Mouse (Mus musculus): ENCODE results near the gene Smg1. TPM values are rescaled to one million over a fixed set of nuclear protein-coding genes. Genes with fewer than 3 reads are reported as not detected.

The Smg1 gene
- total and polyA plus RNA-seq, 3 experiments, result 19.9 to 121 (median 53.5) TPM

DNA sequence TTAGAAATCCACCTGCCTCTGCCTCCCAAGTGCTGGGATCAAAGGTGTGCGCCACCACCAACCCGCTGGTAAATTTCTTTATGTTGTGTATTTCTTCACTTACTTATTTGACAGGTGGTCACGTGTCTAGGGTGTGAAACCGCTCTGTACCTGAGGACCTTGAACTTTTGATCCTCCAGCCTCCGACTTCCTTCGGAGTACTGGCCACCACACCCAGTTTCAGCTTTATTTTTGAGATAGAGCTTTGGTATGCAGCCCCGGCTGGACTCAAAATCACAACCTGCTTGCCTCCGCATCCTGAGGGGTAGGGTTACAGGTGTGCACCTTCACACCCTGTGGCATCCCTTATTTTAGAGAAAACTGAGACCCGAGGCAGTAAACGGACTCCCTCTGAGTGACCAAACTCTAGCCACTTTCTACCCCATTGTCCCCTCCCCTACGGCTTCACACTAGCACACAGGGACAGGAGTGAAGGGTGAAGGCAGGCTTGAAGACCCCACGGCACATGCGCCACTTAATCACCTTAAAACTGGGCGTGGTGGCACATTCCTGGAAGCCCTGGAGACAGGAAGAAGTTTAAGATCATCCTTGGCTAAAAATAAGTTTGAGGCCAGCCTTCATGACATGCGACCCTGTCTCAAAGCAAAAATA is 33.3 kb upstream of the Smg1 start:
- no peaks in the 10 kb centered on the region for H3K36me3 ChIP-seq (replicated peaks)
- peaks cover 31% of the 10 kb centered on the region for H3K4me1 ChIP-seq (ENCODE audit: insufficient read depth, low read depth, low read length)
- no peak for DNase-seq (ENCODE audit: low spot score)
- no peak for ATAC-seq (ENCODE audit: extremely low read depth, insufficient number of reproducible peaks, low FRiP score, poor library complexity, severe bottlenecking)
- TF ChIP-seq GATA2 (IDR thresholded peaks at IDR 0.05; ENCODE audit: borderline replicate concordance, low read depth, low read length), result no peak
- TF ChIP-seq TAL1 (conservative IDR thresholded peaks at IDR 0.05; ENCODE audit: low read depth, low read length), result no peak
- no peak for TF ChIP-seq CTCF (IDR thresholded peaks at IDR 0.05; ENCODE audit: low read depth, low read length)
- TF ChIP-seq GATA1 (IDR thresholded peaks at IDR 0.05; ENCODE audit: borderline replicate concordance, low read length), result no peak
- TF ChIP-seq POLR2AphosphoS5 (IDR thresholded peaks at IDR 0.05; ENCODE audit: insufficient replicate concordance, low read depth, low read length), result no peak
- H3K27me3 ChIP-seq (ENCODE audit: insufficient read depth, low read length), result 0 out of 2 replicates have a peak, but pooled peaks cover 9% of the 10 kb centered on the region
- no peak overlapping the region for H3K4me3 ChIP-seq (ENCODE audit: low read depth, low read length)
- H3K9me3 ChIP-seq (replicated peaks), result no peaks in the 10 kb centered on the region

DNA sequence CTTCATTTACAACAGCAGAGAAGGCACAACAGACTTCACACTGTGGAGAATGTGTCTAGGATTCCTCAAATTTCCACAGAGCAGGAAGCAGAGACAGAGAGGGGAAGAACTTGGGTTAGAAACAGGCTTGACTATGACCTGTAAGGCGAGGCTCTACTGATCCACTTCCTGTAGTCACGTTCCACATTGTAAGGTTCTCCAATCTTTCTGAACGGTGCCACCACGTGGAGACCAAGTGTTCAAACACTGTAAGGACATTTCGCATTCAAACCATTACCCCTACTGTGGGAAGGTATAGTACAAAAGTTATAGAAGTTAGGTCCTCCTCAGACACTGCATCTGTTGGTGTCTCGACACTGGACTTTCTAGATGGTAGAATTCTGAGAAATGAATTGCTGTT is 31.8 kb upstream of the Smg1 start:
- Histone ChIP-seq H3K4me3 (ENCODE audit: low read depth, low read length) (no peak overlapping the region), H3K36me3 (replicated peaks) (no peaks in the 10 kb centered on the region), H3K9me3 (replicated peaks) (no peaks in the 10 kb centered on the region), H3K4me1 (ENCODE audit: insufficient read depth, low read depth, low read length) (peaks cover 31% of the 10 kb centered on the region), H3K27me3 (ENCODE audit: insufficient read depth, low read length) (0 out of 2 replicates have a peak, but pooled peaks cover 9% of the 10 kb centered on the region)
- no peak for DNase-seq (ENCODE audit: low spot score)
- ATAC-seq (ENCODE audit: extremely low read depth, insufficient number of reproducible peaks, low FRiP score, poor library complexity, severe bottlenecking), result peak; percentile 83
- TF ChIP-seq GATA2 (IDR thresholded peaks at IDR 0.05; ENCODE audit: borderline replicate concordance, low read depth, low read length) (no peak), CTCF (IDR thresholded peaks at IDR 0.05; ENCODE audit: low read depth, low read length) (no peak), POLR2AphosphoS5 (IDR thresholded peaks at IDR 0.05; ENCODE audit: insufficient replicate concordance, low read depth, low read length) (no peak), TAL1 (conservative IDR thresholded peaks at IDR 0.05; ENCODE audit: low read depth, low read length) (no peak), GATA1 (IDR thresholded peaks at IDR 0.05; ENCODE audit: borderline replicate concordance, low read length) (no peak)

DNA sequence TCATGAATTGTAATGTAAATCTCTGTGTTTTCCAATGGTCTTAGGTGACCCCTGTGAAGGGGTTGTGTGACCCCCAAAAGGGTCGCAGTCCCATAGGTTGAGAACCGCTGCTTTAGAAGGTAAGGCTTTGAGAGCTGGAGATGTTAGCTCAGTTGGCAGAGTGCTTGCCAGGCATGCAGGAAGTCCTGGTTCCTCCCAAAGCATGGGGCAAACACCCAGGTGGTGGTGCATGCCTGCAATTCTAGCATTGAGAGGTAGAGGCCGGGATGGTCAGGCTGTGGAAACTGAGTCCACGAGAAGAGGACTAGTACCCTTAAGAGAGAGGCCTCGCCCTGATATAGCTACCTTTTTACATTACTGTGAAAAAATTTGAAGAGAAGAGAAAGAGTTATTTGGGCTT is 31.4 kb upstream of the Smg1 start:
- ATAC-seq (ENCODE audit: extremely low read depth, insufficient number of reproducible peaks, low FRiP score, poor library complexity, severe bottlenecking), result no peak
- Histone ChIP-seq H3K27me3 (ENCODE audit: insufficient read depth, low read length) (0 out of 2 replicates have a peak, but pooled peaks cover 9% of the 10 kb centered on the region), H3K9me3 (replicated peaks) (no peaks in the 10 kb centered on the region), H3K4me3 (ENCODE audit: low read depth, low read length) (no peak overlapping the region; the same call in 1 of the 2 replicates), H3K36me3 (replicated peaks) (no peaks in the 10 kb centered on the region), H3K4me1 (ENCODE audit: insufficient read depth, low read depth, low read length) (peaks cover 31% of the 10 kb centered on the region)
- no peak for DNase-seq (ENCODE audit: low spot score)
- TF ChIP-seq GATA1 (IDR thresholded peaks at IDR 0.05; ENCODE audit: borderline replicate concordance, low read length) (no peak), GATA2 (IDR thresholded peaks at IDR 0.05; ENCODE audit: borderline replicate concordance, low read depth, low read length) (no peak), TAL1 (conservative IDR thresholded peaks at IDR 0.05; ENCODE audit: low read depth, low read length) (no peak), POLR2AphosphoS5 (IDR thresholded peaks at IDR 0.05; ENCODE audit: insufficient replicate concordance, low read depth, low read length) (no peak), CTCF (IDR thresholded peaks at IDR 0.05; ENCODE audit: low read depth, low read length) (no peak)

DNA sequence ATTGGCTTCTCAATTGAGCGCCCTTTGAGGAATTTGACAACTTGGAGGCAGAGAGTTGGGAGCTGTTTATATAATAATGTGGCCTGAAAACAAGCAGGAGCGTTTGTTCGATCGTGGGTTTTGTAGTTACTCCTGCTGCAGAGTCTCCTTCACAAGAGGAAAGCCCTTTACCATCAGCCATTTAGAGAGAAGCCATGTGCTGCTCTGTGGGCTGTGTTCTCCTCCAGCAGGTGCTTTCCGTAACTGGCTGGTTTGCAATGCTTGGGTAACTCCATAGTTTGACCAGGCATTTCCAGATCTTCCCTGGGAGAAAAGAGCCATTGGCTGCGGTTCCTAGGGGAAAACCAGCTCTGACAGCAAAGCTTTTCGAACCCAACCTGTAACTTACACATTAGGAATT is 30.7 kb upstream of the Smg1 start:
- no peak for TF ChIP-seq GATA2 (IDR thresholded peaks at IDR 0.05; ENCODE audit: borderline replicate concordance, low read depth, low read length)
- no peak for TF ChIP-seq POLR2AphosphoS5 (IDR thresholded peaks at IDR 0.05; ENCODE audit: insufficient replicate concordance, low read depth, low read length)
- TF ChIP-seq CTCF (IDR thresholded peaks at IDR 0.05; ENCODE audit: low read depth, low read length), result no peak
- no peak for TF ChIP-seq GATA1 (IDR thresholded peaks at IDR 0.05; ENCODE audit: borderline replicate concordance, low read length)
- no peak for TF ChIP-seq TAL1 (conservative IDR thresholded peaks at IDR 0.05; ENCODE audit: low read depth, low read length)
- DNase-seq (ENCODE audit: low spot score) (no peak), ATAC-seq (ENCODE audit: extremely low read depth, insufficient number of reproducible peaks, low FRiP score, poor library complexity, severe bottlenecking) (no peak)
- Histone ChIP-seq H3K4me3 (ENCODE audit: low read depth, low read length) (no peak overlapping the region), H3K9me3 (replicated peaks) (no peaks in the 10 kb centered on the region), H3K27me3 (ENCODE audit: insufficient read depth, low read length) (0 out of 2 replicates have a peak, but pooled peaks cover 9% of the 10 kb centered on the region), H3K4me1 (ENCODE audit: insufficient read depth, low read depth, low read length) (peaks cover 29% of the 10 kb centered on the region), H3K36me3 (replicated peaks) (no peaks in the 10 kb centered on the region)

DNA sequence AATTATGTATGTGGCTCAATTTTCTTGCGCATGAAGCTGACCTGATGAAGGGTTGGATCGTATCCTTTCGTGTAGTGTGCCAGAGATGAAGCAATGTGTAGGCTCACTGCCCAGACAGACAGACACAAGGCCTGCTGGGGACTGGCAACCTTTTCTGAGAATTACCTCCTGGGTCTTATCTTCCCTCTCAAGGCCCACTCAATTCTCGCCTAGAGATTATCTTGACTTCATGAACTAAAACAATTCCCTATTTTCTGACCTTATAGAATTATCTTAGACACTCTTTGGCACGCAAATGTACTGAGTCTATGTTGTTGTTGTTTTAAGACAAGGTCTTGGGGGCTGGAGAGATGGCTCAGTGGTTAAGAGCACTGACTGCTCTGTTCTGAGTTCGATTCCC is 22.6 kb upstream of the Smg1 start:
- no peaks in the 10 kb centered on the region for H3K27me3 ChIP-seq (ENCODE audit: insufficient read depth, low read length)
- peak; percentile 6 for DNase-seq (ENCODE audit: low spot score)
- TF ChIP-seq TAL1 (conservative IDR thresholded peaks at IDR 0.05; ENCODE audit: low read depth, low read length) (peak; percentile 33), GATA1 (IDR thresholded peaks at IDR 0.05; ENCODE audit: borderline replicate concordance, low read length) (no peak)
- no peaks in the 10 kb centered on the region for H3K9me3 ChIP-seq (replicated peaks)
- no peak overlapping the region for H3K4me3 ChIP-seq (ENCODE audit: low read depth, low read length)
- H3K36me3 ChIP-seq (replicated peaks), result no peaks in the 10 kb centered on the region
- ATAC-seq (ENCODE audit: extremely low read depth, insufficient number of reproducible peaks, low FRiP score, poor library complexity, severe bottlenecking), result peak; percentile 45; the same call in 1 of the 2 replicates
- peaks cover 19% of the 10 kb centered on the region; the same call in 1 of the 2 replicates for H3K4me1 ChIP-seq (ENCODE audit: insufficient read depth, low read depth, low read length)

DNA sequence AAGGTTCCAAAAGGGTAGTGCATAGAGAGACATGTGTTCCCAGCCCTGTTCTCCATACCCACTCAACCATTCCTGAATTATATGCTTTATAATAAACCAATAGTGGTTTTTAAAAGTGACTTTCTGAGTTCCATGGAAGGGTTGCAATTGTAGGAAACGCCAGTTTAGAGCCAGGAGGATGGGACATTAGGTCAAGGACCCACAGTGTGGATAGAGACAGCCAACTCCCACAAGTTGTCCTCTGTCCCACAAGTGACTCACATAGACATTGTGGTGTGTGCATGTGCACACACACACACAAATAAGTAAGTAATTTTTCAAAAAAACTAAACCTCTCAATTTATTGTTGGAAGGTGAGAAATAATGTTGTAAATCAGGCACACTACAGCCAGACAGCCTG is 20.1 kb upstream of the Smg1 start:
- Histone ChIP-seq H3K4me1 (ENCODE audit: insufficient read depth, low read depth, low read length) (peaks cover 25% of the 10 kb centered on the region), H3K36me3 (replicated peaks) (no peaks in the 10 kb centered on the region), H3K9me3 (replicated peaks) (no peaks in the 10 kb centered on the region), H3K27me3 (ENCODE audit: insufficient read depth, low read length) (no peaks in the 10 kb centered on the region), H3K4me3 (ENCODE audit: low read depth, low read length) (no peak overlapping the region)
- ATAC-seq (ENCODE audit: extremely low read depth, insufficient number of reproducible peaks, low FRiP score, poor library complexity, severe bottlenecking) (no peak), DNase-seq (ENCODE audit: low spot score) (no peak)
- TF ChIP-seq TAL1 (conservative IDR thresholded peaks at IDR 0.05; ENCODE audit: low read depth, low read length) (no peak), CTCF (IDR thresholded peaks at IDR 0.05; ENCODE audit: low read depth, low read length) (no peak), GATA1 (IDR thresholded peaks at IDR 0.05; ENCODE audit: borderline replicate concordance, low read length) (no peak), GATA2 (IDR thresholded peaks at IDR 0.05; ENCODE audit: borderline replicate concordance, low read depth, low read length) (no peak), POLR2AphosphoS5 (IDR thresholded peaks at IDR 0.05; ENCODE audit: insufficient replicate concordance, low read depth, low read length) (no peak)

Measured in G1E (cell line).